Mouse (Mus musculus): ENCODE measurements around the gene Wdtc1. TPM values are rescaled to one million over a fixed set of nuclear protein-coding genes. Genes with fewer than 3 reads are reported as not detected.

Gene Wdtc1
- total RNA-seq, 1 experiment = 91.8 TPM

GRCm38 (mm10) chr4:133291255-133291654 is 62.0 kb downstream of the Wdtc1 start:
- H3K36me3 ChIP-seq (ENCODE audit: control insufficient read depth, insufficient read depth, low read length, poor library complexity, severe bottlenecking) = peaks cover 28% of the 10 kb centered on the region
- TF ChIP-seq HCFC1 (IDR thresholded peaks at IDR 0.05; ENCODE audit: borderline replicate concordance, insufficient read depth, low read length) (no peak), CHD2 (IDR thresholded peaks at IDR 0.05; ENCODE audit: low read depth, low read length) (no peak), ZNF384 (IDR thresholded peaks at IDR 0.05; ENCODE audit: low read depth, low read length) (no peak), ZC3H11A (IDR thresholded peaks at IDR 0.05; ENCODE audit: borderline replicate concordance, low read depth, low read length) (no peak), MAFK (IDR thresholded peaks at IDR 0.05; ENCODE audit: insufficient read depth, low read depth, low read length) (no peak)
- no peak overlapping the region for H3K27ac ChIP-seq (ENCODE audit: insufficient read depth, low read depth, low read length, poor library complexity, severe bottlenecking)
- H3K4me3 ChIP-seq (ENCODE audit: insufficient read depth in 1 of 2, low read depth in 1 of 2, low read length in 2 of 2, poor library complexity in 1 of 2, severe bottlenecking in 1 of 2) = no peak overlapping the region
- in situ Hi-C loops (cut with MboI; ENCODE audit: low sequenced_read_pairs in 2 of 2, unreplicated experiment in 2 of 2) = loop anchor here in 1 of 2 experiments (25.0 kb wide), 1 partner anchor 279 kb away; the partner anchor contains the start of gene Ahdc1
- H3K9ac ChIP-seq (ENCODE audit: insufficient read depth, low read depth, low read length, poor library complexity, severe bottlenecking) = no peak overlapping the region
- no peaks in the 10 kb centered on the region for H3K9me3 ChIP-seq (ENCODE audit: control insufficient read depth, insufficient read depth, low read depth, low read length)
- DNase-seq (ENCODE audit: low read depth, low spot score) = no peak
- H3K4me1 ChIP-seq (ENCODE audit: control insufficient read depth in 2 of 2, insufficient read depth in 2 of 2, low read length in 2 of 2, poor library complexity in 1 of 2) = peaks cover 2 to 21% of the 10 kb centered on the region in 2 experiments; a peak in 2 of 4 replicates

- Histone ChIP-seq H3K9ac (ENCODE audit: insufficient read depth, low read depth, low read length, poor library complexity, severe bottlenecking) (no peak overlapping the region), H3K27ac (ENCODE audit: insufficient read depth, low read depth, low read length, poor library complexity, severe bottlenecking) (peak overlapping the region; percentile 59; the same call in 1 of the 2 replicates), H3K4me3 (ENCODE audit: insufficient read depth in 1 of 2, low read depth in 1 of 2, low read length in 2 of 2, poor library complexity in 1 of 2, severe bottlenecking in 1 of 2) (no peak overlapping the region), H3K36me3 (ENCODE audit: control insufficient read depth, insufficient read depth, low read length, poor library complexity, severe bottlenecking) (0 out of 2 replicates have a peak, but pooled peaks cover 2% of the 10 kb centered on the region), H3K9me3 (ENCODE audit: control insufficient read depth, insufficient read depth, low read depth, low read length) (no peaks in the 10 kb centered on the region), H3K4me1 (ENCODE audit: control insufficient read depth in 2 of 2, insufficient read depth in 2 of 2, low read length in 2 of 2, poor library complexity in 1 of 2) (peaks cover 0 to 16% of the 10 kb centered on the region in 2 experiments; a peak in 2 of 4 replicates)
- in situ Hi-C loops (cut with MboI; ENCODE audit: low sequenced_read_pairs in 2 of 2, unreplicated experiment in 2 of 2) = loop anchor here in 1 of 2 experiments (25.0 kb wide), 1 partner anchor 274 kb away; the partner anchor contains the start of gene Ahdc1
- TF ChIP-seq CHD2 (IDR thresholded peaks at IDR 0.05; ENCODE audit: low read depth, low read length) = no peak
- no peak for TF ChIP-seq HCFC1 (IDR thresholded peaks at IDR 0.05; ENCODE audit: borderline replicate concordance, insufficient read depth, low read length)
- peak; percentile 31; the same call in 1 of the 2 replicates for TF ChIP-seq ZNF384 (IDR thresholded peaks at IDR 0.05; ENCODE audit: low read depth, low read length)
- DNase-seq (ENCODE audit: low read depth, low spot score) = no peak
Observed at GRCm38 (mm10) chr4:133286476-133287077, 66.7 kb downstream of the Wdtc1 start.

- H3K27ac ChIP-seq (ENCODE audit: insufficient read depth, low read depth, low read length, poor library complexity, severe bottlenecking) = no peak overlapping the region; the same call in 1 of the 2 replicates
- H3K4me1 ChIP-seq (ENCODE audit: control insufficient read depth in 2 of 2, insufficient read depth in 2 of 2, low read length in 2 of 2, poor library complexity in 1 of 2) = peaks cover 0 to 16% of the 10 kb centered on the region in 2 experiments; a peak in 2 of 4 replicates
- no peak overlapping the region for H3K4me3 ChIP-seq (ENCODE audit: insufficient read depth in 1 of 2, low read depth in 1 of 2, low read length in 2 of 2, poor library complexity in 1 of 2, severe bottlenecking in 1 of 2)
- TF ChIP-seq ZNF384 (IDR thresholded peaks at IDR 0.05; ENCODE audit: low read depth, low read length) (no peak), ZC3H11A (IDR thresholded peaks at IDR 0.05; ENCODE audit: borderline replicate concordance, low read depth, low read length) (no peak), CHD2 (IDR thresholded peaks at IDR 0.05; ENCODE audit: low read depth, low read length) (no peak), HCFC1 (IDR thresholded peaks at IDR 0.05; ENCODE audit: borderline replicate concordance, insufficient read depth, low read length) (no peak), MAFK (IDR thresholded peaks at IDR 0.05; ENCODE audit: insufficient read depth, low read depth, low read length) (no peak)
- in situ Hi-C loops (cut with MboI; ENCODE audit: low sequenced_read_pairs in 2 of 2, unreplicated experiment in 2 of 2) = loop anchor here in 1 of 2 experiments (25.0 kb wide), 1 partner anchor 274 kb away; the partner anchor contains the start of gene Ahdc1
- no peak for DNase-seq (ENCODE audit: low read depth, low spot score)
- no peaks in the 10 kb centered on the region for H3K36me3 ChIP-seq (ENCODE audit: control insufficient read depth, insufficient read depth, low read length, poor library complexity, severe bottlenecking)
- no peak overlapping the region for H3K9ac ChIP-seq (ENCODE audit: insufficient read depth, low read depth, low read length, poor library complexity, severe bottlenecking)
- H3K9me3 ChIP-seq (ENCODE audit: control insufficient read depth, insufficient read depth, low read depth, low read length) = no peaks in the 10 kb centered on the region
Observed at GRCm38 (mm10) chr4:133285950-133286349, 67.3 kb downstream of the Wdtc1 start.

GRCm38 (mm10) chr4:133285299-133285698 is 68.0 kb downstream of the Wdtc1 start:
- H3K4me3 ChIP-seq (ENCODE audit: insufficient read depth in 1 of 2, low read depth in 1 of 2, low read length in 2 of 2, poor library complexity in 1 of 2, severe bottlenecking in 1 of 2) = no peak overlapping the region
- no peak overlapping the region for H3K27ac ChIP-seq (ENCODE audit: insufficient read depth, low read depth, low read length, poor library complexity, severe bottlenecking)
- no peaks in the 10 kb centered on the region for H3K36me3 ChIP-seq (ENCODE audit: control insufficient read depth, insufficient read depth, low read length, poor library complexity, severe bottlenecking)
- no peaks in the 10 kb centered on the region for H3K9me3 ChIP-seq (ENCODE audit: control insufficient read depth, insufficient read depth, low read depth, low read length)
- peaks cover 0 to 16% of the 10 kb centered on the region in 2 experiments; a peak in 2 of 4 replicates for H3K4me1 ChIP-seq (ENCODE audit: control insufficient read depth in 2 of 2, insufficient read depth in 2 of 2, low read length in 2 of 2, poor library complexity in 1 of 2)
- in situ Hi-C loops (cut with MboI; ENCODE audit: low sequenced_read_pairs in 2 of 2, unreplicated experiment in 2 of 2) = loop anchor here in 1 of 2 experiments (25.0 kb wide), 1 partner anchor 273 kb away; the partner anchor contains the start of gene Ahdc1
- no peak overlapping the region for H3K9ac ChIP-seq (ENCODE audit: insufficient read depth, low read depth, low read length, poor library complexity, severe bottlenecking)
- no peak for DNase-seq (ENCODE audit: low read depth, low spot score)
- TF ChIP-seq MAFK (IDR thresholded peaks at IDR 0.05; ENCODE audit: insufficient read depth, low read depth, low read length) (no peak), CHD2 (IDR thresholded peaks at IDR 0.05; ENCODE audit: low read depth, low read length) (no peak), HCFC1 (IDR thresholded peaks at IDR 0.05; ENCODE audit: borderline replicate concordance, insufficient read depth, low read length) (no peak), ZNF384 (IDR thresholded peaks at IDR 0.05; ENCODE audit: low read depth, low read length) (no peak)
